Mouse (Mus musculus) 3134 (cell line): ENCODE results near the gene B3gnt8.
"Not testable (repeated sequence)": the region's sequence is repeated elsewhere in the genome, so short reads cannot be mapped to it uniquely, and the experiment has no call there.

ENCODE experiments used
- DNase-seq: peaks from one replicate; pipeline ENCODE4 v3.0.0-alpha.2; 2011; ENCODE audit warnings: low spot score; ENCODE audit not compliant: insufficient read length; ENCODE audit errors: extremely low read depth

B3gnt8 gene

GRCm38 (mm10) chr7:25626509-25627430, at the start of gene B3gnt8:
TSS of gene B3gnt8 (plus strand) at chr7:25626654.
- no peak for DNase-seq

GRCm38 (mm10) chr7:25576793-25577437, 49.5 kb upstream of the B3gnt8 start:
- DNase-seq: not testable (repeated sequence)

GRCm38 (mm10) chr7:25579441-25579840, 47.0 kb upstream of the B3gnt8 start:
- DNase-seq: no peak

GRCm38 (mm10) chr7:25582301-25582810, 44.1 kb upstream of the B3gnt8 start:
- no peak for DNase-seq

- no peak for DNase-seq
Observed at GRCm38 (mm10) chr7:25584651-25585050, 41.8 kb upstream of the B3gnt8 start.

GRCm38 (mm10) chr7:25585351-25586204, 40.9 kb upstream of the B3gnt8 start:
- no peak for DNase-seq

GRCm38 (mm10) chr7:25591226-25591625, 35.2 kb upstream of the B3gnt8 start:
- no peak for DNase-seq

GRCm38 (mm10) chr7:25593859-25594258, 32.6 kb upstream of the B3gnt8 start:
- DNase-seq: no peak

- no peak for DNase-seq
Observed at GRCm38 (mm10) chr7:25599663-25600062, 26.8 kb upstream of the B3gnt8 start.

GRCm38 (mm10) chr7:25600666-25601065, 25.8 kb upstream of the B3gnt8 start:
- DNase-seq: no peak

GRCm38 (mm10) chr7:25601346-25601745, 25.1 kb upstream of the B3gnt8 start:
- no peak for DNase-seq

GRCm38 (mm10) chr7:25606625-25607063, 19.8 kb upstream of the B3gnt8 start:
- DNase-seq: no peak

GRCm38 (mm10) chr7:25607196-25607595, 19.3 kb upstream of the B3gnt8 start:
- no peak for DNase-seq

GRCm38 (mm10) chr7:25610056-25610455, 16.4 kb upstream of the B3gnt8 start:
- DNase-seq: no peak

GRCm38 (mm10) chr7:25611501-25611900, 15.0 kb upstream of the B3gnt8 start:
- DNase-seq: no peak

- DNase-seq: no peak
Observed at GRCm38 (mm10) chr7:25614086-25614485, 12.4 kb upstream of the B3gnt8 start.

- no peak for DNase-seq
Observed at GRCm38 (mm10) chr7:25614831-25615705, 11.4 kb upstream of the B3gnt8 start.

GRCm38 (mm10) chr7:25615706-25616011, 10.8 kb upstream of the B3gnt8 start, which contains the start of gene Erich4:
TSS of gene Erich4 (minus strand) at chr7:25615892.
- DNase-seq: no peak

- no peak for DNase-seq
Observed at GRCm38 (mm10) chr7:25617376-25618160, 8.9 kb upstream of the B3gnt8 start.
